Mouse (Mus musculus): ENCODE data around the gene Zfp683. TPM values are rescaled to one million over a fixed set of nuclear protein-coding genes. Genes with fewer than 3 reads are reported as not detected.

The Zfp683 gene
- total RNA-seq, 2 experiments from 2014 or later, result not detected

Other genes with a start within 250 kb of the Zfp683 start
- 10 to 100 TPM in 1 of 2 experiments, 1 to 10 TPM in 1; 9.9 to 13.6 TPM for gene Rps6ka1, start 166.0 kb upstream of the Zfp683 start, total RNA-seq (2021)
- gene Hmgn2, start 85.2 kb upstream of the Zfp683 start, total RNA-seq (2021), result 100 to 1,000 TPM in 1 of 2 experiments, 10 to 100 TPM in 1; 97.3 to 117 TPM
- gene Dhdds, start 52.9 kb upstream of the Zfp683 start, total RNA-seq (2021), result 10 to 100 TPM; 61.9 to 63.3 TPM
- gene Lin28a, start 35.0 kb upstream of the Zfp683 start, total RNA-seq (2021), result not detected
- gene Crybg2, start 7.0 kb downstream of the Zfp683 start, total RNA-seq (2021), result 1 to 10 TPM; 3.5 to 4.2 TPM
- gene Cd52, start 41.2 kb downstream of the Zfp683 start, total RNA-seq (2021), result 1 to 10 TPM; 1.4 to 2.7 TPM
- 10 to 100 TPM; 23.3 to 46.3 TPM for gene Ubxn11, start 48.7 kb downstream of the Zfp683 start, total RNA-seq (2021)
- gene Sh3bgrl3, start 75.0 kb downstream of the Zfp683 start, total RNA-seq (2021), result 100 to 1,000 TPM; 187 to 235 TPM
- 10 to 100 TPM; 14.3 to 18.3 TPM for gene Cep85, start 133.3 kb downstream of the Zfp683 start, total RNA-seq (2021)
- gene Gm7534, start 149.2 kb downstream of the Zfp683 start, total RNA-seq (2021), result not detected
- gene Catsper4, start 173.5 kb downstream of the Zfp683 start, total RNA-seq (2021), result not detected
- gene Cnksr1, start 184.6 kb downstream of the Zfp683 start, total RNA-seq (2021), result under 1 TPM; 0.27 to 0.66 TPM
- under 1 TPM in 1 of 2 experiments, not detected in 1; 0.47 TPM for gene E130218I03Rik, start 189.8 kb downstream of the Zfp683 start, total RNA-seq (2021)
- 10 to 100 TPM in 1 of 2 experiments, 1 to 10 TPM in 1; 9.2 to 13.2 TPM for gene Zfp593, start 191.8 kb downstream of the Zfp683 start, total RNA-seq (2021)
- not detected for gene Gm30191, start 193.1 kb downstream of the Zfp683 start, total RNA-seq (2021)
- 1 to 10 TPM; 2.8 to 3.4 TPM for gene Grrp1, start 200.3 kb downstream of the Zfp683 start, total RNA-seq (2021)
- 10 to 100 TPM; 18.1 to 21.6 TPM for gene Pdik1l, start 234.1 kb downstream of the Zfp683 start, total RNA-seq (2021)

Data from left cerebral cortex, postnatal 36 days (tissue).